Mouse (Mus musculus) midbrain, postnatal 0 days (tissue): ENCODE results near the gene Vmac. TPM values are rescaled to one million over a fixed set of nuclear protein-coding genes. Genes with fewer than 3 reads are reported as not detected.
A peak's percentile ranks its signal among the peaks of the same experiment; 100 is the strongest.

Source experiments
- ATAC-seq: fragments of 200-750 bp; cut with Nextera tagmentation; 2 replicates; pipeline ENCODE4 v1.8.0; 2017; ENCODE audit warnings: moderate number of reproducible peaks, mild to moderate bottlenecking, moderate TSS enrichment, moderate library complexity; ENCODE audit not compliant: low FRiP score
- DNase-seq: peaks from one replicate; pipeline ENCODE4 v3.0.0-alpha.2; 2015; ENCODE audit warnings: low spot score
- H3K27ac ChIP-seq: fragments of 300-500 bp; sonication (generic); 2 replicates; pipeline ENCODE4 v1.5.1; 2014; ENCODE audit warnings: low read depth, mild to moderate bottlenecking, low read length, mixed read lengths
- H3K27me3 ChIP-seq: fragments of 300-500 bp; sonication (generic); 2 replicates; pipeline ENCODE4 v1.6.1; 2014; ENCODE audit warnings: low read length, control low read depth, mixed read lengths; ENCODE audit not compliant: insufficient read depth
- H3K36me3 ChIP-seq: fragments of 300-500 bp; sonication (generic); 2 replicates; pipeline ENCODE4 v1.6.1; 2014; ENCODE audit warnings: low read length, control low read depth, mixed read lengths; ENCODE audit not compliant: insufficient read depth
- H3K4me1 ChIP-seq: fragments of 300-500 bp; sonication (generic); 2 replicates; pipeline ENCODE4 v1.6.1; 2014; ENCODE audit warnings: mild to moderate bottlenecking, control low read depth, antibody characterized with exemption, low read length, mixed read lengths; ENCODE audit not compliant: insufficient read depth
- H3K4me2 ChIP-seq: fragments of 300-500 bp; sonication (generic); 2 replicates; pipeline ENCODE4 v1.6.1; 2014; ENCODE audit warnings: low read depth, mild to moderate bottlenecking, low read length, mixed read lengths; ENCODE audit not compliant: poor library complexity, severe bottlenecking
- H3K4me3 ChIP-seq: fragments of 300-500 bp; sonication (generic); 2 replicates; pipeline ENCODE4 v1.5.1; 2014; ENCODE audit warnings: low read depth, mild to moderate bottlenecking, low read length, moderate library complexity
- H3K9ac ChIP-seq: fragments of 300-500 bp; sonication (generic); replicated peaks from 2 replicates; pipeline ENCODE4 v1.6.1; 2014; ENCODE audit warnings: mild to moderate bottlenecking, low read length, moderate library complexity, mixed read lengths; ENCODE audit not compliant: poor library complexity, severe bottlenecking
- H3K9me3 ChIP-seq: fragments of 300-500 bp; sonication (generic); 2 replicates; pipeline ENCODE4 v1.6.1; 2016; ENCODE audit warnings: low read length, control low read depth
- CTCF ChIP-seq: IDR thresholded peaks from 2 replicates; pipeline ENCODE4 v1.5.1; 2016; ENCODE audit warnings: antibody characterized with exemption, mild to moderate bottlenecking
- WGBS: fragments of 180-500 bp; shearing (Covaris S2); extraction: QIAGEN DNeasy Blood & Tissue Kit; methylation state at CpG from one replicate; pipeline ENCODE4 v1.1.7; 2014; 5-methylcytosine and 5-hydroxymethylcytosine counted together
- polyA plus RNA-seq: library from polyadenylated mRNA; unstranded; fragments of >200 nt; fragmentation: Nextera tagmentation; extraction: Ambion mirVana; gene quantifications from 2 replicates; pipeline ENCODE4 v1.2.1, GENCODE M21; 2015
- total RNA-seq: library from RNA; depleted of rRNA; stranded (reverse); fragments of >200 nt; gene quantifications from 2 replicates; pipeline ENCODE4 v1.2.3, GENCODE M21; 2014

The Vmac gene
- total and polyA plus RNA-seq, 2 experiments from 2014 or later = 19.8 to 36.9 TPM

GRCm38 (mm10) chr17:56757416-56758123 is 39.7 kb upstream of the Vmac start, which contains the start of gene Nrtn:
Nrtn (minus strand) TSS chr17:56757530.
- ATAC-seq (no peak), DNase-seq (peak; percentile 31)
- Histone ChIP-seq H3K4me1 (peaks cover 11% of the 10 kb centered on the region; the same call in 1 of the 2 replicates), H3K9me3 (no peaks in the 10 kb centered on the region), H3K9ac (peak within 1 kb of the TSS; percentile 54), H3K27ac (no peak within 1 kb of the TSS), H3K36me3 (no peaks in the 10 kb centered on the region), H3K4me2 (peak within 1 kb of the TSS; percentile 91), H3K27me3 (peaks cover 53% of the 10 kb centered on the region), H3K4me3 (peak within 1 kb of the TSS; percentile 47)
- under 1% methylated on average over 26 of the region's 48 CpGs for WGBS
- TF ChIP-seq CTCF = no peak

- Histone ChIP-seq H3K9me3 (no peaks in the 10 kb centered on the region), H3K4me1 (peaks cover 8% of the 10 kb centered on the region; the same call in 1 of the 2 replicates), H3K27ac (no peak overlapping the region), H3K27me3 (peaks cover 59% of the 10 kb centered on the region), H3K9ac (peak overlapping the region; percentile 54), H3K36me3 (no peaks in the 10 kb centered on the region), H3K4me2 (peak overlapping the region; percentile 91), H3K4me3 (peak overlapping the region; percentile 47)
- no peak for DNase-seq
- peak; percentile 46 for TF ChIP-seq CTCF
- 2% methylated on average over 51 of the region's 51 CpGs for WGBS
- 0 out of 2 replicates have a peak, but pooled peaks have one; percentile 2 for ATAC-seq
These were observed 39.0 kb upstream of the Vmac start for GRCm38 (mm10) chr17:56756703-56757399.

- H3K9ac ChIP-seq = no peak overlapping the region
- ATAC-seq (no peak), DNase-seq (no peak)
- H3K4me3 ChIP-seq = no peak overlapping the region
- H3K4me1 ChIP-seq = peaks cover 6% of the 10 kb centered on the region; the same call in 1 of the 2 replicates
- WGBS = 13% methylated on average over 36 of the region's 36 CpGs
- no peaks in the 10 kb centered on the region for H3K36me3 ChIP-seq
- no peak overlapping the region for H3K27ac ChIP-seq
- no peak for TF ChIP-seq CTCF
- H3K4me2 ChIP-seq = no peak overlapping the region
- H3K9me3 ChIP-seq = no peaks in the 10 kb centered on the region
- peaks cover 56% of the 10 kb centered on the region for H3K27me3 ChIP-seq
These were observed 36.7 kb upstream of the Vmac start for GRCm38 (mm10) chr17:56754271-56755185.

GRCm38 (mm10) chr17:56753452-56753851 is 35.6 kb upstream of the Vmac start:
- H3K4me2 ChIP-seq = no peak overlapping the region
- H3K27ac ChIP-seq = no peak overlapping the region
- H3K27me3 ChIP-seq = peaks cover 55% of the 10 kb centered on the region
- H3K9ac ChIP-seq = no peak overlapping the region
- no peak for DNase-seq
- no peak for ATAC-seq
- H3K36me3 ChIP-seq = no peaks in the 10 kb centered on the region
- H3K4me3 ChIP-seq = no peak overlapping the region
- H3K4me1 ChIP-seq = peaks cover 6% of the 10 kb centered on the region; the same call in 1 of the 2 replicates
- 22% methylated on average over 15 of the region's 15 CpGs for WGBS
- no peaks in the 10 kb centered on the region for H3K9me3 ChIP-seq
- TF ChIP-seq CTCF = no peak

- 21% methylated on average over 58 of the region's 71 CpGs for WGBS
- TF ChIP-seq CTCF = no peak
- peaks cover 38% of the 10 kb centered on the region for H3K27me3 ChIP-seq
- H3K9ac ChIP-seq = no peak overlapping the region; the same call in 1 of the 2 replicates
- ATAC-seq (peak; percentile 76), DNase-seq (peak; percentile 81)
- peak overlapping the region; percentile 37 for H3K4me2 ChIP-seq
- H3K36me3 ChIP-seq = no peaks in the 10 kb centered on the region
- H3K27ac ChIP-seq = no peak overlapping the region
- no peaks in the 10 kb centered on the region for H3K9me3 ChIP-seq
- peak overlapping the region; percentile 31 for H3K4me3 ChIP-seq
- no peaks in the 10 kb centered on the region for H3K4me1 ChIP-seq
These were observed 33.7 kb upstream of the Vmac start for GRCm38 (mm10) chr17:56751404-56752072.
